Mouse (Mus musculus): ENCODE results near the gene Il18bp. TPM values are rescaled to one million over a fixed set of nuclear protein-coding genes. Genes with fewer than 3 reads are reported as not detected.
"Not testable (repeated sequence)": the region's sequence is repeated elsewhere in the genome, so short reads cannot be mapped to it uniquely, and the experiment has no call there.

The Il18bp gene
- total RNA-seq (2021): 1 to 10 TPM; 5.0 to 6.2 TPM
- long read RNA-seq, experiment 1, partial matches to known transcripts: 2 of 3 reads
- long read RNA-seq, experiment 1, other reads (novel, unspliced or antisense): 0 of 3 reads
- long read RNA-seq, experiment 2, partial matches to known transcripts: 2 of 4 reads
- long read RNA-seq, experiment 2, other reads (novel, unspliced or antisense): 1 of 4 reads

- no peak for DNase-seq (ENCODE audit: low spot score in 2 of 2)
Measured at GRCm38 (mm10) chr7:102018590-102018989, at the start of gene Il18bp. Gene Il18bp (minus strand): TSS chr7:102018690.

GRCm38 (mm10) chr7:102066363-102066762, 47.9 kb upstream of the Il18bp start:
- DNase-seq (ENCODE audit: low spot score in 2 of 2): no peak

GRCm38 (mm10) chr7:102065046-102065891, 46.8 kb upstream of the Il18bp start, which contains the start of the genes Rnf121, Xndc1 and Xntrpc:
Gene Rnf121 (minus strand): TSS chr7:102065469.
Gene Xndc1 (plus strand): TSS chr7:102065511.
Gene Xntrpc (plus strand): TSS chr7:102065713.
- peak; percentile 87 to 94 for DNase-seq (ENCODE audit: low spot score in 2 of 2)

DNA sequence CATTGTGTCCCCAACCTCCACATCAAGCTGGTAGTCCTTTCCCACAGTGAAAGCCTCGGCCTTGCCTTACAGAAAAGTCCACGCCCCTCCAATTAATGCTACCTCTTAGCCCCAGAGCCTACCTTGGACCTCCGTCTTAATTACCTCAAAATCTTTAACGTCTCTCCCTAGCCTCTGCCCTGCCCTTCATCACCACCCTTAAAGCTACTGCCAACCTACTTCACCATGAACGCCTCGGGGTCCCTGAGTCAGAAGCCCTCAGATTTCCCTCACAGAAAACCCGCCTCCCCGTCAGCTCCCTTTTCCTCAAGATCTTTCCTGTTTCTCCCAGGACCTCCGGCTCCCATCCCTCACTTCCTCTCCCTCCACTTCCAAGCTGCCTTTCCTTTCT, 46.2 kb upstream of the Il18bp start:
- DNase-seq (ENCODE audit: low spot score in 2 of 2): no peak

DNA sequence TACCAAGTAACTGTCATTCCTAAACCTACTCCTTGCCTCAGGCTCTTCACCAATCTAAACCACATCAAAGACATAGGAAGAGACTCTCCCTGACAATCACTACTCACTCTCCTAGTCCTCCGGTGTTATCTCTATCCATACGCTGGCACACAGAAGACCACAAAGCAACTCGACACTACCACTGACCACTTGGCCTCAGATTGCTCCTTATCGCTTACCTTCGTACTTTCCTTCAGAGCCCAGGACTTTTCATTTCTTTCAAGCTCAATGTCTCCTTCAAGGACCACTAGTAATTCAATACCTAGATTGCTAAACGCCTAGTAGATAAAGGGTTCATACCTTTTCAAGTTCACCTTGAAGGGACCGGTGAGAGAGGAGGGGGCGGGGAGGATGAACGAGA, 45.4 kb upstream of the Il18bp start:
- no peak for DNase-seq (ENCODE audit: low spot score in 2 of 2)

- no peak for DNase-seq (ENCODE audit: low spot score in 2 of 2)
Measured at GRCm38 (mm10) chr7:102062203-102062602, 43.7 kb upstream of the Il18bp start.

- DNase-seq (ENCODE audit: low spot score in 2 of 2): no peak
Measured at GRCm38 (mm10) chr7:102061353-102061752, 42.9 kb upstream of the Il18bp start.

DNA sequence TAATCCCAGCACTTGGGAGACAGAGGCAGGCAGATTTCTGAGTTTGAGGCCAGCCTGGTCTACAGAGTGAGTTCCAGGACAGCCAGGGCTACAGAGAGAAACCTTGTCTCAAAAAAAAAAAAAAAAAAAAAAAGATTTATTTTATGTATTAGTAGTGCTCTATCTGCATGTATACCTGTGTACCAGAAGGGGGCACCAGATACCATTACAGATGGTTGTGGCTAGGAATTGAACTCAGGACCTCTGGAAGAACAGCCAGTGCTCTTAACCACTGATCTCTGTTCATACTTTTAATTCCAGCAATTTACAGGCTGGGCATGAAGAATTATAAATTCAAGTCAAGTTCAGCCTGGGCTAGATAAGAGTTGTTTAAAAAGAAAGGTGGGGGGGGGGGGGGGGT, 30.0 kb upstream of the Il18bp start:
- DNase-seq (ENCODE audit: low spot score in 2 of 2): not testable (repeated sequence)

GRCm38 (mm10) chr7:102042314-102042713, 23.8 kb upstream of the Il18bp start:
- no peak for DNase-seq (ENCODE audit: low spot score in 2 of 2)

DNA sequence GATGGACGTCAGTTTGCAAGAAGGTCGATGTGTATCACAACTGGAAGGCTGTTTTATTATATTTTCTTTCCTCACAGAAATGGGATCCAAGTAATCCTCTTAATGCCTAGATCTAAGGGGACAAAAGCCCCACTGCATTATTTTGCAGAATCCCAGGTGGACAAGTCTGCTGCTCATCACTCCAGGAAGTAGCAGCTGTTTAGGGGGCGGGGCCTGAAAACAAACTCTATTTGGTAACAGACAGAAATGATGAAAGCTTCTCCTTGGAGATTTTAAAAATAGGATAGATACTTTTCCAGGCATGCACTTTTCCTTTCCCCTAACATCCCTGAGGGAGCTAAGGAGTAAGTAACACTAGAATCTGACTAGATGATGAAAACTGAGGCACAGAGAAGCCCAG, 18.8 kb upstream of the Il18bp start:
- DNase-seq (ENCODE audit: low spot score in 2 of 2): no peak

GRCm38 (mm10) chr7:102035534-102035933, 17.0 kb upstream of the Il18bp start:
- DNase-seq (ENCODE audit: low spot score in 2 of 2): no peak

- no peak for DNase-seq (ENCODE audit: low spot score in 2 of 2)
Measured at GRCm38 (mm10) chr7:102034904-102035303, 16.4 kb upstream of the Il18bp start.

DNA sequence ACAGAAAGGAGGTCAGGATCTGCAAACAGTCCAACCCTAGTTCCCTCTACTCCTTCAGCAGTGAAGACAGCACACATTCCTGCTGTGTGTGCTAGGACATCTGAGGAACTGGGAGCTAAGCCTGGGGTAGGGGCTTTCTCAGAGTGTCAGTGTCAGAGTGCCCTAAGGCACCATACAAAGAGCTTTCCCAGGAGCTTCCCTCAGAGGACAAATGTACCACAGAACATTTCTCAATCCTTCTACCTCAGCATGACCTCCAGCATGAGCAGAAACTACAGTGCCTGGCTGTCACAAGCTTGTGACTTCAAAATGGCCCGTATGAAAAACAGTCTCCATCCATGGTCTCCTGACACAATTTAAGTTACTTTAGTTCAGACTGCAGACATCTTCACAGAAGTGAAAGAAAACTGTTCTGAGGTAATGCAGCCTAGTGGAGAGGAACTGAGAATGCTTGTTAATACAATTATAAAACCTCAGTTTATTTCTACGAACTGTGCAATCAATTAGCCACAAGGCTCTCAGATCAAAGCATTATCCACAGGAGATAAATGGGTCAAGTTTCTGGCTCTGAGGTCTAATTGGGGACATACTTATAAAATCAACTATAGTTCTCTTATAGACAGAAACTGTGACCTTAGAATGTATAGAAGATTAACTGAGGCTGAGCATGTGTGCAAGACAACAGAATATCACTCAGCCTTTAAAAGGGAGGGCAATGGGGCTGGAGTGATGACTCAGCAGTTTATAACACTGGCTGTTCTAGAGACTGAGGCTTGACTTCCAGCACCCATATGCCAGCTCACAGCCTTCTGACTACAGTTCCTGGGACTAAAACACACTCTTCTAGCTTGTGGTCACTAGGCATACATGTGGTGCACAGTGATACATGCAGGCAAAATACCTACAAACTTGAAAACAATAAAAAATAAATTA, 7.0 kb upstream of the Il18bp start:
- DNase-seq (ENCODE audit: low spot score in 2 of 2): no peak

DNA sequence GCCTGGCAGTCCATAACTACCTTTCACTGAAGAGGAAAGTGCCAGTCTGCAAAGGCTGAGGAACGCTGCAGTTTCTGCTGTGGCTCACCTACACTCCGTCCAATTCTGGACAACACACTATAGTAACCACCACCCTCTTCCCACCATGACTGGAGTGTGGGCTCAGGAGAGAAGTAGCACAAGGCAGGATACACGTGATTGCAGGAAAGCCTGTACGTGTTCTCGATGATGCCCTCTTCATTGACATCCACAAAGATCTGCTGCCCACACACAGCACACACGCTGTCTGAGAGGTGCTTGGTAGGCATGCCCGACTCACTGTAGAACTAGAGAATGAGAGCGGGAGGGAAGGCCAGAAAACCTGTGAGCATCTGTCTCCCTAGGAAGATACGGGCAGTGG, 5.3 kb upstream of the Il18bp start:
- DNase-seq (ENCODE audit: low spot score in 2 of 2): no peak

DNA sequence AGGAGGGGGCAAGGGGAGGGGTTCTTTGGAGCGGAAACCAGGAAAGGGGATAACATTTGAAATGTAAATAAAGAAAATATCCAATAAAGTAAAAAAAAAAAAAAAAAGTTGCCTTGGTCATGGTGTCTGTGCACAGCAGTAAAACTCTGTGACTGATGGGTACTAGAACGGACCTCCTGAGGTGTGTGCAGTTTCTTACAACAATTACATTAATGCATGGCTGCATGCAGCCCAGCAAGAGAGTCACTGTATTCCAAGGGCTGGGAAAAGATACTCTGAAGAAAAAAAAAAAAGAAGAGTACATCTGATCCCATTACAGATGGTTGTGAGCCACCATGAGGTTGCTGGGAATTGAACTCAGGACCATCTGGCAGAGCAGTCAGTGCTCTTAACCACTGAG, 2.4 kb upstream of the Il18bp start:
- not testable (repeated sequence) for DNase-seq (ENCODE audit: low spot score in 2 of 2)

DNA sequence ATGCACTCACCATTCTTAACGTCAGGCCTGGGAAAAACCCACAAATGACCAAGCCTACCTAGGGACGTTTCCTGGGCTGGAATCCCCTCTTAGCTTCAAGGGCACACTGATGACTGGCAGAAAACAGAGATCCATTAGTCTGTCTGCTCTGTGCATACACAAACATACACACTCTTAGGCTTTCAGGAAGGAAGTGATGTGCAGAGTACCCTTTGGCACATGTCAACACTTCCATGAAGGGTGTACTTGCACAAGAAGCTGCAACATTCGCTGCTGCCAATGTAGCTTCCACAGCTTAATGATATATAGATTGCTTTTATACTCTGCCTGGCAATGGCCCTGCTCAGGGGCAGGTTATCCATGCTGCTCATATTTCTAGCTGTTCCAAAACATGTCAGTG, 872 bp upstream of the Il18bp start:
- no peak for DNase-seq (ENCODE audit: low spot score in 2 of 2)

DNA sequence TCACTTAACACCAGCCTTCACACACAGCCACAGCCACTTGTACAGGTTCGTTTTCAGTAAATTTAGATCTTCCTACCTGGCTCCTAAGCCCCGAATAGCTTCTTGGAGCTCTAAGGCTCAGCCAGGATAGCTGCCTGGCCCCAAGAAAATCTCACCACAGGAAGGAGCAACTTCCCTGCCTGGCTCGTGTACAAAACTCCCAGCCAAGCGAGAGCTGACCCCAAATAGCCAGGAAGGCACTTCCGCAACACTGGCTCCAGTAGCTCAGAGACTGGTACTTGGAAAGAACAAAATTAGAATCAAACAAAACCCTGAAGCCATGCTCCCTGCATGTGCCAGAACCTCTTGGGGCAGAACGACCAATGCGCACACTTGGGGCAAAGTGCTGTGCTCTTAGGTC, 456 bp downstream of the Il18bp start:
- DNase-seq (ENCODE audit: low spot score in 2 of 2): no peak

DNA sequence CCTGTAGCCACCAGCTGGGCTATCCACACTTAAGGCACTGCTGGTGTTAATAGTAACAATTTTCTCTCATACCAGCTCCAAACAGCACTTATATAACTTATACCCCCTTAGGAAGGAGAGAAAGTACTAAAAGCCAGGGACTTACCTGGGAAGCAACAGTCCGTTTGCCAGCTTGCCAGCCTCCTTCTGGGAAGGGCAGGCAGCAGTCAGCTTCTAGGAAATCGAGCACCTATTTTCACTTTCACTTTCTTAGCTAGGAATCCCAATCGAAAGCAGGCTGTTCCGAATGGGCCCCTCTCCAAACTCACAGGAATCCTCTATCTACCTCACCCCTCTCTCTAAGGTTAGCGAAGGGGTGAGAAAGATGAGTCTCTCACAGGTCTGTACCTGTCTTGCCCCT, 1.0 kb downstream of the Il18bp start:
- DNase-seq (ENCODE audit: low spot score in 2 of 2): no peak

DNA sequence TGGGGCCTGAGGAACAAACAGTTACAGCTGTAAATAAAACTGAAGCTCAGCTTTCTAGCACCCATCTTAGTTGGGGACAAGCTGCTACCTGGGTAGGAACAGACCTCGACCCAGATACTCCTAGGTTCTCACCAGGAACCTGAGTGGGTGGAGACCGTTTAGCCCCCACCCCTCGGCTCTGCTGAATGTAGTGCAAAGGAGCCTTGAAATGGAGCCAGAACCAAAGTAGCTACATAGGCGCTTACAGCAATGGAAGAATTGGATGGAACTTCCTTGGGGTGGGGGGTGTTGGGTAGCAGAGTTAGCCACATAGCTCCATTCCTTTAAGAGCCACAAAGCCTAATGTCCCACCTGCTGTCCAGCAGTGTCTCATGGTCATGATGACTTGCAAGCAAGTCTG, 1.6 kb downstream of the Il18bp start:
- DNase-seq (ENCODE audit: low spot score in 2 of 2): no peak

GRCm38 (mm10) chr7:102014995-102015394, 3.5 kb downstream of the Il18bp start:
- DNase-seq (ENCODE audit: low spot score in 2 of 2): no peak

DNA sequence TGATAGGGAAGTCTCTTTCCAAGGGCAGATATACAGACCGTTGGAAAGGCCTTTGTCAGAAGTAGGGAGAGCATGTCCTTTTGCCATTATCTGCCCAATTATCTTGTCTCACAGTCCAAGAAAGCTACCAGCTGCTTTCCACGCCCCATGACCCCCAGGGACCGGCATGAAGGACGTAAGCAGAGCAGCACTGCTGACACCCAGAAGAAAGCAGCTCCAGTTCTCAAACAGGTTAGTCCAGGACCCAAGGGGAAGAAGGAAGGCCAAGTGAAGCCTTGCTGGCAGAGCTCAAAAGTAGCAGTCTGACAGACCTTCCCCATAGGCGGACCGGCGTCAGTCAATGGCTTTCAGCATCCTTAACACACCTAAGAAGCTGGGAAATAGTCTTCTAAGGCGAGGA, 5.1 kb downstream of the Il18bp start:
- DNase-seq (ENCODE audit: low spot score in 2 of 2): no peak

- no peak for DNase-seq (ENCODE audit: low spot score in 2 of 2)
Measured at GRCm38 (mm10) chr7:102011855-102012254, 6.6 kb downstream of the Il18bp start.
